Mouse (Mus musculus) thymus, postnatal 36 days (tissue): ENCODE results near the gene Ftsj1.
A peak's percentile ranks its signal among the peaks of the same experiment; 100 is the strongest.

Experiments used
- DNase-seq, 2 experiments: peaks; one replicate each; pipeline ENCODE4 v3.0.0; 2022; ENCODE audit warnings: mixed read lengths in 2 of 2

Ftsj1 gene

DNA sequence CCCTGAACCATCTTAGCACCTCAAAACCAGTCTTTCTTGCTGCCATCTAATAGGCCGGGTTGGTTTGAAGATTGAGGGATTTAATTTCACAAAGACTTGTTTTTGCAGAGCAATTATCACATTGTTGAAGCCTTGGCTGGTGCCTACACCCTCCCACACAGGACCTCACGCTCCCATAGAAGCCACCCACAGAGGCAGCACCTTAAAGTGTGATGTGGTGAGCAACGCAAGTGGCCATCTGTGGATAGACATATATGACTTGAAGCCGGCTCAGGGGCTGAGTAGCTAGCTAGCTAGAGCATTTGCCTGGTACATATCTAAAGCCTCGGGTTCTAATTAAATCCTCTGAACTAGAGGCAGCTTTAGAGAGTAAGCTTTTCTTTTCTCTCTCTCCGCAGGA lies 34.8 kb downstream of the Ftsj1 start:
- no peak for DNase-seq

GRCm38 (mm10) chrX:8211490-8212207 lies 40.6 kb downstream of the Ftsj1 start:
- no peak for DNase-seq

DNA sequence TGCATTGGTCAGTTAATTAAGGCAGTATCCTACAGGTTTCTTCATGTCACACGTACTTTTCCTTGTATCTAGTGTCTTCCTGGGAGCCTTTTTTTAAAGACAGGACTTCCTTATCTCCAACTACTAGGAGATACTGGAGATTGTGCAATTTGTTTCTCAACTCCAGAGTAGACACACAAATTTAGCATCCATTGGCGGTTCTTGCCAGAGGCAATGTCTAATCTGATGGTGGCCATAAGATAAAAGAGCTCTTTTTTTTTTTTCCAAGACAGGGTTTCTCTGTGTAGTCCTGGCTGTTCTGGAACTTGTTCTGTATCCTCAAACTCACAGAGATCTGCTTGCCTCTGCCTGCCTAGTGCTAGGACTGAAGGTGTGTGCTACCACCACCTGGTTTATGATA lies 42.5 kb downstream of the Ftsj1 start:
- no peak for DNase-seq

DNA sequence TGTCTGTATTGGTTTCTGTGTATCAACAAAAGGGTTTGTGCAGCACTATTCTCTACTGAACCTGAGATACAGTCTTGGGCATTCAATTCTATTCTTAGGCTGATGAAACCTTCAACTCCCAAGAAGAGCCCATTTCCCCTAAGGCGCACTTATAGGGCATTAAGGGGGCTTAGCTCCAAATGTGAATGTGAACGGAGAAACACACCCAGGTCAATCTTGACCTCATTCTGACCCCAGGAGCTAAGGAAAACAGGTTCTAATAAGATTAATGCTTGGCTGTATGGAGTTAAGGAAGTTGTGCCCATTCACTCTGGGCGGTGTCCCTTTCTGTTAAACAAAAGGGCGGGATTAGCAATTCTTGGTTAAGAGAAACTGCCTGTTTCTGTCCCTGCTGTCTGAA lies 45.0 kb downstream of the Ftsj1 start:
- DNase-seq: no peak

- DNase-seq: no peak
These were observed 45.5 kb downstream of the Ftsj1 start for GRCm38 (mm10) chrX:8206694-8207197.

- DNase-seq: peak; percentile 49 to 65
These were observed 46.1 kb downstream of the Ftsj1 start, which contains the start of gene Porcn for GRCm38 (mm10) chrX:8206015-8206693. Gene Porcn, minus strand, starts transcription at chrX:8206525.

DNA sequence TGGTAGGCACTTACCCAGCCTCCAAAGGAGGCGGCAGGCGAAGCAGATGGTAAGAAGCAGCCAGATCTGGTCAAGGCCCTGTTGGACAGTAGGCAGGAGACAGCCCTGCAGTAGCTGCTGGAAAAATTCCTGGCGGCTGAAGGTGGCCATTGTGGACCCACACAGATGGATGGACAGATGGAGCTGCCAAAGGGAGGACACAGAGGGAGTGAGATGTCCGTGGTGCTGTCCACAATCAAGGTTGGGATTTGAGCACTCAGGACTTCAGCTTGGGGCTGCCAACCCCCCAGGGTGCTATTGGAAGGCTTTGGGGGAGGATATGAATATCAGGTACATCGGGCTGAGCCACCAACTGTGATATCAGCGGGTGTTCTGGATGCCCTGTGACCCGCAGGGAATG lies 46.7 kb downstream of the Ftsj1 start:
- DNase-seq: no peak

GRCm38 (mm10) chrX:8205088-8205487 lies 47.1 kb downstream of the Ftsj1 start:
- no peak for DNase-seq

- DNase-seq: no peak
These were observed 48.1 kb downstream of the Ftsj1 start for GRCm38 (mm10) chrX:8204076-8204475.

- DNase-seq: no peak
These were observed 49.1 kb downstream of the Ftsj1 start for GRCm38 (mm10) chrX:8203105-8203504.

GRCm38 (mm10) chrX:8193419-8193723 lies 58.8 kb downstream of the Ftsj1 start, which contains the start of gene Ebp:
Gene Ebp, minus strand, starts transcription at chrX:8193512.
- DNase-seq: no peak

DNA sequence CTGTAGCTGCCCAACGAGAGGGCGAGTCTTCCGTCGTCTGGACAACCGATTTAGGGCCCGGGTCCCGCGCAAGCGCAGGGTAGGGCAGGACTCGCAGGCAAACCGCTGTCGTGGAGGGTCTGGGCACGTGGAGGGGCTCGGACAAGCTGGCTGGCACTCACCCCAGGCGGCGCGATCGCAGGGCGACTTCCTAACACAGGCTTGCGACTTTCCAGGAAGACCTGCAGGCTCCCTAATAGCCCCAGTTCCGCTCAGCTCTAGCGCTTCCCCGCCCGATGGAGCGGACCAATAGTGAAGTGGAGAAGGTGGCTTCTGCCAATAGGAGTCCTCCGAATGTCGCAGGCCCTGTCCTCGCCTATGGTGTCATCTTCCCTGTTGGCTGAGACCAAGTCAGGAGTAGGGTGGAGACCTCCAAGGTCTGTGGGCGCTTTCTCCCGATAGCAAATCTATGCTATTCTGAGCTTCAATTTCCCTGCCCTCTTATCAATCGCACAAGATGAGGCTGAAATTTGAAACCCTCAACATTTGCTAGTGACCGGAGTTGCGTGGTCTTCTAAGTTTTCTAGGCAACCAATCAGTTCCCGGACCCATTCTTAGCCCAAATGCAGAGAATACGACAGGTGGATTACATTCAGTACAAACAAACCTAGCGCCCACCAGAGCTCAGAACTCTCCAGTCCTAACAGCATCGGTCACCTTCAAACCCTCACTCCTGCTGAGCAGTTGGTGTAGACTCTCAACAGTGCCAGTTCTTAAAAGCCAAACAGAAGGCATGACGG lies 59.4 kb downstream of the Ftsj1 start:
- peak; percentile 72 to 83 for DNase-seq

DNA sequence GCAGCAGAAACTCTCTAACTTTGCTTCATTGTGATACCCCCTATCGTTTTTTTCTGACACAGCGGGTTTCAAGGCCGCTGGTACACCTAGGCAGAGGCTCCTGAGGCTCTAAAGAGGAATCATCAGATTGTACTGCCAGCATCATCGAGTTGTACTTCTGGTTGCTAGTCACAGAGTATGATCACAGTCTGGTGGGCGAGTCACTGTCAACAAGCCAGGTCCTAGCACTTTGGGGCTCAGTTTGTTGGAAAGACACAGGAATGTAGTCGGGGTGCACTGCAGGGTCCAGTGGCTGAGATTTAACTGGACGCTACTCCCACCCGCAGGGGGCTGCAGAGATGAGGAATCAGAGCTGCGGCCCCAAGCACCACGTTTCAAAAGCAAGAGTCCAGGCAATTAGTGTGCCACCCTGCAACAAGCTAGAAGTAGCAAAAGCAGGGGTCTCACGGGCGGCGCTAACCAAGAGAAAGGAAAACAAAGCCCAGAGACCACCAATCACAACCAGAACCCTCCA lies 60.0 kb downstream of the Ftsj1 start:
- DNase-seq: peak in 1 of 2 experiments; percentile 2
